In genomic region chr10:57784876-57785150, GRCm38 (mm10) we compare ENCODE assay signal across 8 mouse cellular contexts. TPM values are rescaled to one million over a fixed set of nuclear protein-coding genes. Genes with fewer than 3 reads are reported as not detected.
DNase-seq lines count a peak whose midpoint lies in the region; ATAC-seq and TF ChIP-seq lines count a peak whose summit lies in the region.

Gene Fabp7 (plus strand): TSS chr10:57784881.

- H3K36me3 ChIP-seq in forebrain, embryonic 11.5 days (ENCODE audit: control insufficient read depth, insufficient read depth, low read length) = no peaks in the 10 kb centered on the region
- H3K36me3 ChIP-seq in hindbrain, embryonic 16.5 days (ENCODE audit: control insufficient read depth, insufficient read depth, low read length) = no peaks in the 10 kb centered on the region
- no peaks in the 10 kb centered on the region for H3K36me3 ChIP-seq in midbrain, embryonic 15.5 days (replicated peaks)

- H3K27me3 ChIP-seq in forebrain, embryonic 11.5 days (ENCODE audit: control insufficient read depth, insufficient read depth, low read length) = no peaks in the 10 kb centered on the region
- no peaks in the 10 kb centered on the region for H3K27me3 ChIP-seq in hindbrain, embryonic 16.5 days (replicated peaks; ENCODE audit: control insufficient read depth, insufficient read depth, low read length)
- no peaks in the 10 kb centered on the region for H3K27me3 ChIP-seq in midbrain, embryonic 15.5 days (replicated peaks)

- DNase-seq in layer of hippocampus, adult 2 months (ENCODE audit: low spot score in 2 of 2) = no peak
- DNase-seq in layer of hippocampus, adult 9-11 months = no peak
- no peak for DNase-seq in forebrain, embryonic 11.5 days (ENCODE audit: low spot score)
- DNase-seq in ovary, postnatal 10 days (ENCODE audit: low spot score) = no peak
- no peak for DNase-seq in gastrocnemius, postnatal 36 days

- no peak for TF ChIP-seq CTCF in layer of hippocampus, adult 2 months (conservative IDR thresholded peaks at IDR 0.05)

- peak within 1 kb of the TSS; percentile 44 for H3K4me3 ChIP-seq in layer of hippocampus, adult 2 months
- H3K4me3 ChIP-seq in forebrain, embryonic 11.5 days (ENCODE audit: low read depth, low read length) = peak within 1 kb of the TSS; percentile 45
- peak within 1 kb of the TSS; percentile 33 for H3K4me3 ChIP-seq in hindbrain, embryonic 16.5 days (ENCODE audit: low read length)
- H3K4me3 ChIP-seq in midbrain, embryonic 15.5 days = peak within 1 kb of the TSS; percentile 35

- no peaks in the 10 kb centered on the region for H3K9me3 ChIP-seq in forebrain, embryonic 11.5 days (ENCODE audit: control insufficient read depth, low read length)
- no peaks in the 10 kb centered on the region for H3K9me3 ChIP-seq in hindbrain, embryonic 16.5 days (ENCODE audit: control insufficient read depth, low read length)
- H3K9me3 ChIP-seq in midbrain, embryonic 15.5 days = no peaks in the 10 kb centered on the region

- peaks cover 5% of the 10 kb centered on the region for H3K4me1 ChIP-seq in forebrain, embryonic 11.5 days (replicated peaks; ENCODE audit: control insufficient read depth, insufficient read depth, low read length)
- H3K4me1 ChIP-seq in hindbrain, embryonic 16.5 days (ENCODE audit: control insufficient read depth, insufficient read depth, low read depth, low read length) = peaks cover 7% of the 10 kb centered on the region
- H3K4me1 ChIP-seq in midbrain, embryonic 15.5 days = peaks cover 30% of the 10 kb centered on the region

- intact Hi-C loops in gastrocnemius, postnatal 36 days (cut with DNase I) = no loop called here

- peak within 1 kb of the TSS; percentile 68 for H3K9ac ChIP-seq in forebrain, embryonic 11.5 days (ENCODE audit: low read length)
- peak within 1 kb of the TSS; percentile 39 for H3K9ac ChIP-seq in hindbrain, embryonic 16.5 days (ENCODE audit: low read depth, low read length)
- H3K9ac ChIP-seq in midbrain, embryonic 15.5 days = peak within 1 kb of the TSS; percentile 17; the same call in 1 of the 2 replicates

- H3K4me2 ChIP-seq in forebrain, embryonic 11.5 days (ENCODE audit: low read depth, low read length, severe bottlenecking) = peak within 1 kb of the TSS; percentile 63
- H3K4me2 ChIP-seq in hindbrain, embryonic 16.5 days (ENCODE audit: low read length) = peak within 1 kb of the TSS; percentile 56
- H3K4me2 ChIP-seq in midbrain, embryonic 15.5 days = peak within 1 kb of the TSS; percentile 51

- ATAC-seq in forebrain, embryonic 11.5 days (replicated peaks; ENCODE audit: low FRiP score) = no peak
- no peak for ATAC-seq in hindbrain, embryonic 16.5 days
- ATAC-seq in midbrain, embryonic 15.5 days (replicated peaks) = peak; percentile 70; the same call in 1 of the 2 replicates
- no peak for ATAC-seq in erythroblast, adult 5-6 weeks (replicated peaks; ENCODE audit: low FRiP score, poor library complexity, severe bottlenecking)

- WGBS in forebrain, embryonic 11.5 days = 5% methylated on average over 7 of the region's 7 CpGs
- 4% methylated on average over 7 of the region's 7 CpGs for WGBS in hindbrain, embryonic 16.5 days
- 2% methylated on average over 7 of the region's 7 CpGs for WGBS in midbrain, embryonic 15.5 days

- H3K27ac ChIP-seq in layer of hippocampus, adult 2 months = peak within 1 kb of the TSS; percentile 85
- peak within 1 kb of the TSS; percentile 91 for H3K27ac ChIP-seq in forebrain, embryonic 11.5 days (ENCODE audit: low read depth, low read length)
- peak within 1 kb of the TSS; percentile 88 for H3K27ac ChIP-seq in hindbrain, embryonic 16.5 days (ENCODE audit: low read depth, low read length)
- H3K27ac ChIP-seq in midbrain, embryonic 15.5 days = peak within 1 kb of the TSS; percentile 79

RNA-seq across cellular contexts. Expression of gene Fabp7, which starts in this region (rescaled TPM):
- 10 to 100 TPM; 69.9 to 86.0 TPM for total RNA-seq in layer of hippocampus, adult 2 months (2021)
- 595 and 640 TPM in 2 replicates for polyA plus RNA-seq in forebrain, embryonic 11.5 days (2014; fragmentation: Nextera tagmentation; extraction: Ambion mirVana)
- polyA plus RNA-seq in hindbrain, embryonic 16.5 days (2015; fragmentation: Nextera tagmentation; extraction: Ambion mirVana) = 2,193 and 2,866 TPM in 2 replicates
- polyA plus RNA-seq in midbrain, embryonic 15.5 days (2015; fragmentation: Nextera tagmentation; extraction: Ambion mirVana) = 1,183 and 1,204 TPM in 2 replicates
- total RNA-seq in erythroblast, adult 5-6 weeks (2015; ENCODE audit: low replicate concordance) = not detected in 2 replicates
- total RNA-seq in erythroblast, adult 5-6 weeks (2017; ENCODE audit: low replicate concordance) = not detected in 2 replicates
- total RNA-seq in gastrocnemius, postnatal 36 days (2021) = not detected

Comparison
In these comparisons a context has a peak if more than half of its experiments do, and no peak if none do; other contexts are left out.
1. RNA of gene Fabp7 (total RNA-seq): 69.9 to 86.0 TPM in layer of hippocampus, adult 2 months; not detected in gastrocnemius, postnatal 36 days and not detected in erythroblast, adult 5-6 weeks; every median in the first group is over 10 times any median in the second.
2. H3K9ac ChIP-seq: peak in every context shown above with its lines; median percentile 68 in forebrain, embryonic 11.5 days; 39 in hindbrain, embryonic 16.5 days; 17 in midbrain, embryonic 15.5 days.
3. Peak in every context shown above with its lines, with median percentiles within 50 percentile points of each other: H3K27ac ChIP-seq, H3K4me3 ChIP-seq and H3K4me2 ChIP-seq.